Mouse (Mus musculus): ENCODE data around the gene Neurl1b. TPM values are rescaled to one million over a fixed set of nuclear protein-coding genes. Genes with fewer than 3 reads are reported as not detected.

Neurl1b gene
- total RNA-seq, 2 experiments from 2014 or later = 81.4 to 87.9 TPM

- no peak for DNase-seq
These were observed 80.2 kb downstream of the Neurl1b start for GRCm38 (mm10) chr17:26494642-26495468.

Other genes starting within 250 kb of the Neurl1b start
- gene Pdia2, start 215.7 kb upstream of the Neurl1b start, total RNA-seq (2021) = not detected
- 1 to 10 TPM; 2.0 to 2.1 TPM for gene Rgs11, start 211.9 kb upstream of the Neurl1b start, total RNA-seq (2021)
- 1 to 10 TPM; 1.6 to 2.0 TPM for gene Arhgdig, start 207.0 kb upstream of the Neurl1b start, total RNA-seq (2021)
- gene Fam234a, start 170.6 kb upstream of the Neurl1b start, total RNA-seq (2021) = 10 to 100 TPM; 71.2 to 73.2 TPM
- 10 to 100 TPM; 34.7 to 36.4 TPM for gene Luc7l, start 161.9 kb upstream of the Neurl1b start, total RNA-seq (2021)
- gene Ergic1, start 146.7 kb downstream of the Neurl1b start, total RNA-seq (2021) = 100 to 1,000 TPM; 109 to 115 TPM
- gene Dusp1, start 147.3 kb downstream of the Neurl1b start, total RNA-seq (2021) = 10 to 100 TPM; 66.9 to 69.5 TPM
- gene Atp6v0e, start 248.4 kb downstream of the Neurl1b start, total RNA-seq (2021) = 10 to 100 TPM; 85.3 to 85.5 TPM